Mouse (Mus musculus) heart, adult 2 months (tissue): ENCODE data around the gene Slc9a3r1. TPM values are rescaled to one million over a fixed set of nuclear protein-coding genes. Genes with fewer than 3 reads are reported as not detected.
A peak's percentile ranks its signal among the peaks of the same experiment; 100 is the strongest.

Experiments used
- DNase-seq, 2 experiments: peaks; one replicate each; pipeline ENCODE4 v3.0.0; 2021
- H3K27ac ChIP-seq: fragments of 200-600 bp; 2 replicates; pipeline ENCODE4 v1.8.1; 2022
- H3K27me3 ChIP-seq: fragments of 200-500 bp; 2 replicates; pipeline ENCODE4 v1.6.1; 2012; ENCODE audit warnings: mild to moderate bottlenecking, low read length, inconsistent platforms, mixed read lengths; ENCODE audit not compliant: control insufficient read depth, insufficient read depth
- H3K36me3 ChIP-seq: fragments of 200-500 bp; 2 replicates; pipeline ENCODE4 v1.6.1; 2012; ENCODE audit warnings: low read length, inconsistent platforms; ENCODE audit not compliant: control insufficient read depth, insufficient read depth
- H3K4me1 ChIP-seq: fragments of 200-500 bp; 2 replicates; pipeline ENCODE4 v1.6.1; 2011; ENCODE audit warnings: low read length; ENCODE audit not compliant: control insufficient read depth, insufficient read depth
- H3K4me3 ChIP-seq: fragments of 200-600 bp; 2 replicates; pipeline ENCODE4 v1.8.1; 2022
- H3K79me2 ChIP-seq: fragments of 200-500 bp; replicated peaks from 2 replicates; pipeline ENCODE4 v1.6.1; 2012; ENCODE audit warnings: mild to moderate bottlenecking, inconsistent platforms, low read length, moderate library complexity, mixed read lengths; ENCODE audit not compliant: control insufficient read depth, insufficient read depth
- H3K9ac ChIP-seq: fragments of 200-500 bp; 2 replicates; pipeline ENCODE4 v1.6.1; 2012; ENCODE audit warnings: low read depth, mild to moderate bottlenecking, control low read depth, inconsistent platforms, low read length, mixed read lengths
- CTCF ChIP-seq: fragments of 200-600 bp; IDR thresholded peaks from 2 replicates; pipeline ENCODE4 v1.8.1; 2022; ENCODE audit warnings: antibody characterized with exemption, mild to moderate bottlenecking, moderate library complexity
- EP300 ChIP-seq: fragments of 200-500 bp; IDR thresholded peaks from 2 replicates; pipeline ENCODE4 v1.6.1; 2011; ENCODE audit warnings: low read depth, low read length, control low read depth; ENCODE audit not compliant: insufficient read depth
- POLR2A ChIP-seq: fragments of 200-500 bp; IDR thresholded peaks from 2 replicates; pipeline ENCODE4 v1.6.1; 2011; ENCODE audit warnings: mild to moderate bottlenecking, low read depth, low read length, control low read depth; ENCODE audit not compliant: insufficient read depth
- WGBS: fragments of 180-500 bp; shearing (Covaris S2); methylation state at CpG from one replicate; pipeline ENCODE4 v1.1.7; 2018; 5-methylcytosine and 5-hydroxymethylcytosine counted together
- intact Hi-C: fragments of 180-260 bp; cut with DNase I; formaldehyde crosslinking; loops from one replicate; pipeline ENCODE4 v1.15.1; 2025
- polyA plus RNA-seq: library from polyadenylated mRNA; depleted of rRNA; stranded (reverse); fragments of >200 nt; gene quantifications from 2 replicates; pipeline ENCODE4 v1.2.3, GENCODE M21; 2012
- total RNA-seq, 2 experiments: library from RNA; stranded (reverse); gene quantifications; 2 replicates each; pipeline ENCODE4 v1.2.3; 2021

Slc9a3r1 gene
- total and polyA plus RNA-seq, 3 experiments, result 8.1 to 10.1 (median 9.7) TPM

- Histone ChIP-seq H3K79me2 (no peaks in the 10 kb centered on the region), H3K9ac (no peak overlapping the region), H3K36me3 (no peaks in the 10 kb centered on the region), H3K4me3 (no peak overlapping the region), H3K27me3 (no peaks in the 10 kb centered on the region), H3K27ac (no peak overlapping the region), H3K4me1 (peaks cover 9% of the 10 kb centered on the region)
- TF ChIP-seq POLR2A (no peak), EP300 (no peak), CTCF (no peak)
- intact Hi-C loops, result no loop called here
- DNase-seq, result no peak
- WGBS, result 64% methylated on average over 18 of the region's 18 CpGs
Observed at GRCm38 (mm10) chr11:115217439-115218410, 54.6 kb downstream of the Slc9a3r1 start.

GRCm38 (mm10) chr11:115219263-115219662 lies 56.1 kb downstream of the Slc9a3r1 start:
- Histone ChIP-seq H3K4me1 (peaks cover 9% of the 10 kb centered on the region), H3K4me3 (no peak overlapping the region), H3K27me3 (no peaks in the 10 kb centered on the region), H3K79me2 (no peaks in the 10 kb centered on the region), H3K9ac (no peak overlapping the region), H3K36me3 (no peaks in the 10 kb centered on the region), H3K27ac (peak overlapping the region; percentile 55)
- DNase-seq, result peak; percentile 49 to 78
- WGBS, result 20% methylated on average over 9 of the region's 9 CpGs
- intact Hi-C loops, result no loop called here
- peak; percentile 77; the same call in 1 of the 2 replicates for TF ChIP-seq EP300
- no peak for TF ChIP-seq POLR2A
- TF ChIP-seq CTCF, result no peak

- peaks cover 9% of the 10 kb centered on the region for H3K4me1 ChIP-seq
- intact Hi-C loops, result no loop called here
- H3K27ac ChIP-seq, result peak overlapping the region; percentile 55
- H3K27me3 ChIP-seq, result no peaks in the 10 kb centered on the region
- TF ChIP-seq POLR2A (no peak), CTCF (no peak), EP300 (no peak)
- no peaks in the 10 kb centered on the region for H3K79me2 ChIP-seq
- DNase-seq, result no peak
- no peak overlapping the region for H3K4me3 ChIP-seq
- no peak overlapping the region for H3K9ac ChIP-seq
- WGBS, result 72% methylated on average over 10 of the region's 10 CpGs
- no peaks in the 10 kb centered on the region for H3K36me3 ChIP-seq
Observed at GRCm38 (mm10) chr11:115219685-115220084, 56.5 kb downstream of the Slc9a3r1 start.

GRCm38 (mm10) chr11:115222077-115222476 lies 58.9 kb downstream of the Slc9a3r1 start:
- Histone ChIP-seq H3K79me2 (no peaks in the 10 kb centered on the region), H3K36me3 (no peaks in the 10 kb centered on the region), H3K4me3 (no peak overlapping the region), H3K27ac (no peak overlapping the region), H3K27me3 (no peaks in the 10 kb centered on the region), H3K4me1 (peaks cover 12% of the 10 kb centered on the region), H3K9ac (0 out of 2 replicates have a peak overlapping the region, but pooled peaks have one; percentile 15)
- DNase-seq, result peak in 1 of 2 experiments; percentile 23
- WGBS, result 47% methylated on average over 12 of the region's 12 CpGs
- intact Hi-C loops, result no loop called here
- TF ChIP-seq EP300 (no peak), POLR2A (no peak), CTCF (no peak)

- intact Hi-C loops, result no loop called here
Observed at GRCm38 (mm10) chr11:115222570-115222969, 59.4 kb downstream of the Slc9a3r1 start.

GRCm38 (mm10) chr11:115223451-115223850 lies 60.3 kb downstream of the Slc9a3r1 start:
- 75% methylated on average over 11 of the region's 11 CpGs for WGBS
- DNase-seq, result no peak
- H3K4me3 ChIP-seq, result no peak overlapping the region
- H3K27ac ChIP-seq, result no peak overlapping the region
- H3K36me3 ChIP-seq, result no peaks in the 10 kb centered on the region
- H3K79me2 ChIP-seq, result no peaks in the 10 kb centered on the region
- peaks cover 14% of the 10 kb centered on the region for H3K4me1 ChIP-seq
- no peaks in the 10 kb centered on the region for H3K27me3 ChIP-seq
- no peak for TF ChIP-seq EP300
- no peak for TF ChIP-seq POLR2A
- no peak for TF ChIP-seq CTCF
- intact Hi-C loops, result no loop called here
- H3K9ac ChIP-seq, result no peak overlapping the region

More at GRCm38 (mm10) chr11:115222570-115222969, 59.4 kb downstream of the Slc9a3r1 start:
- Histone ChIP-seq H3K36me3 (no peaks in the 10 kb centered on the region), H3K4me3 (no peak overlapping the region), H3K9ac (no peak overlapping the region), H3K79me2 (no peaks in the 10 kb centered on the region), H3K4me1 (peaks cover 14% of the 10 kb centered on the region), H3K27ac (no peak overlapping the region), H3K27me3 (no peaks in the 10 kb centered on the region)
- DNase-seq, result no peak
- 31% methylated on average over 5 of the region's 5 CpGs for WGBS
- 0 out of 2 replicates have a peak, but pooled peaks have one; percentile 38 for TF ChIP-seq EP300
- no peak for TF ChIP-seq POLR2A
- 0 out of 2 replicates have a peak, but pooled peaks have one; percentile 2 for TF ChIP-seq CTCF
